Mouse (Mus musculus) urinary bladder, postnatal 36 days (tissue): ENCODE measurements at regions not wholly inside any gene's neighbourhood (a gene's known extent, or its start where the extent isn't known, plus 50 kb on each side); places are given as distances from the start of the nearest gene placed in this dataset.
A peak's percentile ranks its signal among the peaks of the same experiment; 100 is the strongest.

ENCODE experiments used
- DNase-seq, 2 experiments: peaks; one replicate each; pipeline ENCODE4 v3.0.0; 2022; ENCODE audit warnings: low spot score in 2 of 2, mixed read lengths in 1 of 2

DNA sequence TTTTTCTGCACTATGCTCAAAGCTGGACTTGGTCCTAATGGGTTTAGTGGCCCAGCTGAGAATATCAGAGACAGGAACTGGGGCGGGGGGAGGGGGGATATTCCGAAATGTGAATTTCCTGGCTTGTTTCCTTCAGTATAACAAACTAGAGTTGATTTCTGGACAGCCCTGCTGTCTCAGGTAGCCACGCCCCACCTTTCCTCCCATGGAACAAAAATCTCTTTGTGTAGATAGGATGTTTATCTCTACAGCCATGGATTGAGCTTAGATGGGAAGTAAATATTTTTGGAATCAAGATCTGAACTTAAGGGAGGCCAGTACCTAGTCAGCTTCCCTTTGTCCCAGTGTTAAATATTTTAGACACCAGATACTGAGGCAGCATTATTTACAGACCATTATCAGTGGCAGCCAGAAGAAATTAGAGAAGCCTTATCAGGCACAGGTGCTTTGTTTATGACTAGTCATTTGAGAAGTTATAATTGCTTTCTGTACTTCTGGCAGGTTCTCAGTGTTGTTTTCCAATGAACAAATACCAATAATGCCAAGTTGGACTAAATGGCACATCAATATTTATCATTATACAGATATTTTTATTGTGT is 84.7 kb upstream of the A1bg start:
- DNase-seq: no peak

DNA sequence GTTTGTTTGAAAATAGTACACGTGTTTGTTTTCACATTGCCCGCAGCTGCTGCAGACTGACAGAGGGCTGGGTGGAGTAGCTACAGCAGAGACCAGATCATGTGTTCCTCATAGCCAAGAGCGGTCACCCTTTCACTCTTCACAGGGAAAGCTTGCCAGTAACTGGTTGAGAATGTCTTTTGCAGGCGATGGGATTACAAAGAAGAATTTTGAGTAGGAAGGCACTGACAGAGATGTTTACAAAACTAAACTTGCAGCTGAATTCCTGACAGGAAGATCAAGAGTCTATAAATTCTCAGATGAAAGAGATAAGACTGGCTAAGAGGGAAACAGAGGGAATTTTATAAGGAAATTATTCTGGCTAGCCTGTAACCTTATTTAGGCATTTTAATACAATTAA is 83.8 kb upstream of the A1bg start:
- DNase-seq: peak in 1 of 2 experiments; percentile 10

DNA sequence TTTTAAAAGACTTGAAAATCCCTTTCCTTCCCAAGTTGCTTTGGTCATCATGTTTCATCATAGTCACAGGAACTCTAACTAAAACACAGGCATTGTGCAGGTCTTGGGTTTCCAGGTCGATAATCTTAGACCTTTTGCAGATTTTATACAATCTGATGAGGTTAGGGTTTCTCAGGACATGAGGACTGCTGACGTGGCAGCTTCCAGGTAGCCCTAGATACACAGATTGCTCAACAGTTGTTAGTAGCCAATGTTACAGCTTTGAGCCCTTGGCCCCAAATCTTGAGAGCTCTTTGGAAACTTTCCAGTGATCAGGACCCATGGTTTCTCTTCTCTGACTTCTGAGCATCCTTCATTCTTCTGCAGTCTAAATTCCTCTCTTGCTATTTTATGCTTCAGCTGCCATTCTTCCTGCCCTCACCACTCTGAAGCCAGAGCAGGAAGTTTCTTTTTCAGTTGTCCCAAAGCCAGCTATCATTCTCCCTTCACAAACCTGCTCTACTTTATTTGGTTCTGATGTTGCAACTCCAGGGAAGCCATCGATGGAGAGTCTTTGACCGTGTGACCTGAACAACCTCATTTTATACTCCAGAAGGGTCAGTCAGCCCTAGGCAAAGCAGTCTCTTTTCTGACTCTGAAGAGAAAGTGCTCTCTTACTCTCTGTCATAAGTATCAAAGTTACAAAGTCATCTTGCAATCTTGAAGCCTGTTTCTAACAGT is 71.3 kb upstream of the A1bg start:
- no peak for DNase-seq

DNA sequence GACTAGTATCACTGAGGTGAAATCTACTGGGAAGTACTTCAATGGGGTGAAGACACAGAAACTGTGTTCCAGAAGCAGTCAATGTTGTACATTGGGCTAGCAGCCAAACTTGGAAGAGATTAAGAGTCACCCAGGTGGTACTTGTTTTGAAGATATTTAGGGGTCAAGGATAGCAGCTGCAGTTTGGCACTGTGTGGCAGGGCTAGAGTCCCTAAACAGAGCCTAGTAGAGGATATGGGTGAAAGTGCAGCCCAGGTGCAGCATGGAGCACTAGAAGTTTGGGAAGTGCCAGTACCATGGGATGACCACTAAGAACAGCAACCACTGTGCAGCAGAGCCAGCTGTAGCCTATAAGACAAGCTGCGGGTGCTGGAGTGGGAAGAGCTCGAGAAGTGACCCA is 70.6 kb upstream of the A1bg start:
- no peak for DNase-seq

DNA sequence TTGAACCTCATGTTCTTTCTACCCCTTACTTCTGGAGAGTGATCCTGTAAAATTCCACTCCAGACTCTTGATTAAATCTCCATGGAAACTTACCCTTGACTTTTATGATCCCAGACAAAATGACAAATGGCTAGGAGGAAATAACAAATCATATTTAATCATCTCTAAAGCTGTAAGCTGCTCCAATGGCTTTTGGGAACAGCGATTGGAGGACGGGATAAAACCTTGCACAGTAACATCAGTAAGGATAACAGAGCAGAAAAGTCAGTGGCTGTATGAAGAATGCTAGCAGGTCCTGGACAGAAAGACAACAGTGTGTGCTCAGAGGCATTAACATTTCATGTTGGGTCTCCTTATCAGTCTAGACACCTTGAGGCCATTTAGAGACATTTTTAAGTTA is 59.8 kb upstream of the A1bg start:
- DNase-seq: no peak
